Mouse (Mus musculus): ENCODE measurements around the gene Ifitm5. TPM values are rescaled to one million over a fixed set of nuclear protein-coding genes. Genes with fewer than 3 reads are reported as not detected.
A peak's percentile ranks its signal among the peaks of the same experiment; 100 is the strongest.

Ifitm5 gene
- polyA plus RNA-seq, 1 experiment from 2014 or later, result 4.0 TPM

DNA sequence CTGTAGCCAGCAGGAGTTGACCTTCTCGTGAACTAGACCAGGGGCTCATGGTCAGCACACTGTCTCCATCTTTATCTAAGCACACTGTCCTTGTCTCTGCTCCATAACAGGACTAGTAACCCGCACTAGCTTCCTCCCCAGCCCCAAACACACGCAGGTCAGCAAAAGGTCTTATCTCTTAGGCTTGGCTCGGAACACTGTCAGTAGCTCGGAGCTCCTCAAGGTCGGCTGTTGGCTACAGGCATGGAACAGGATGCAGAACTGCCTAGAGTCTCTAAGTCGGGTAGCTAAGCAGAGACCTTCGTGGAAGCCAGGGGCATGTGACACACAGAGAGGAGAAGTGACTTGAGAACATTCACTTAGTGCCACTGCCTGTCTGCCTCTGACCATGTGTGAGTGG is 1.9 kb downstream of the Ifitm5 start:
- 70% methylated on average over 8 of the region's 8 CpGs for WGBS
- Histone ChIP-seq H3K9ac (no peak overlapping the region), H3K27ac (no peak overlapping the region), H3K36me3 (peaks cover 43% of the 10 kb centered on the region), H3K4me1 (peaks cover 29% of the 10 kb centered on the region), H3K27me3 (no peaks in the 10 kb centered on the region), H3K9me3 (no peaks in the 10 kb centered on the region), H3K4me2 (no peak overlapping the region), H3K4me3 (no peak overlapping the region)
- ATAC-seq (ENCODE audit: borderline replicate concordance, extremely low read depth, low FRiP score, low TSS enrichment), result no peak

DNA sequence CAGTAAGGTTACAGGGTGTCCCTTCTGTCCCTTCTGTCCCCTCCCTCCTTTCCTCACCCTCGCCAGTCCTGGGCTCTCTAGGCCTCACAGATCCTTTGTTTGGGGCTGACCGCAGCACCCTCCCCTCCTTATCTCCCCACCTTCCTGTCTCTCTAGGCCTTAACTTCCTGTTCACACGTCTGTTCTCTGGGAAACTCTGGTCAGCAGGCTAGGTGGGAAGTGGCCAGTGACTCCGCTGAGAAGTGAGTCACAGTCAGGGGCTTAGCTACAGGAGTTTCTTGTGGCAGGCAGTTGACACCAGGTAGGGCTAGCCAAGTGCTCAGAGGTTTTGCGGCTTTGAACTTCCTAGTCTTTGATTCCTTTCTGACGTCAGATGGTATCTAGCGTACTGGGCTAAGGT is 3.1 kb downstream of the Ifitm5 start:
- WGBS, result 40% methylated on average over 7 of the region's 7 CpGs
- peaks cover 43% of the 10 kb centered on the region for H3K36me3 ChIP-seq
- H3K9me3 ChIP-seq, result no peaks in the 10 kb centered on the region
- peaks cover 35% of the 10 kb centered on the region for H3K4me1 ChIP-seq
- no peak for ATAC-seq (ENCODE audit: borderline replicate concordance, extremely low read depth, low FRiP score, low TSS enrichment)
- no peak overlapping the region for H3K4me2 ChIP-seq
- H3K4me3 ChIP-seq, result no peak overlapping the region
- no peak overlapping the region for H3K27ac ChIP-seq
- no peaks in the 10 kb centered on the region for H3K27me3 ChIP-seq
- H3K9ac ChIP-seq, result no peak overlapping the region

DNA sequence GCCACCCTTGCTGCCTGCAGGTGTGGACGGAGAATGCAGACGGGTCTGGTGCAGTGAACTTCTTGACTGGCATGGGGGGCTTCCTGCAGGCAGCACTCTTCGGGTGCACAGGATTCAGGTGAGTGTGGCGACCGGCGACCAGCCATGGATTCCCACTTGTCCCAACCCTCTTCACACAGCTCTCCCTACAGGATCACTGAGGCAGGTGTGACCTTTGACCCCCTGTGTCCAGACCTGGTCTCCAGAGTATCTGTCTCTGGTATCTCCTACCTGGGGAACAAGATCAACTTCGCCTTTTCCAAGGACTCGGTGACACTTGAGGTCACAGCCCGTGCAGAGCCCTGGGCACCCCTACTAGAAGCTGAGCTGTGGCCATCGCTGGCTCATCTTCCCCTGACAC is 3.8 kb downstream of the Ifitm5 start:
- Histone ChIP-seq H3K9ac (no peak overlapping the region), H3K9me3 (no peaks in the 10 kb centered on the region), H3K27ac (no peak overlapping the region), H3K4me3 (no peak overlapping the region), H3K4me1 (peaks cover 29% of the 10 kb centered on the region), H3K36me3 (peaks cover 43% of the 10 kb centered on the region), H3K4me2 (no peak overlapping the region), H3K27me3 (no peaks in the 10 kb centered on the region)
- ATAC-seq (ENCODE audit: borderline replicate concordance, extremely low read depth, low FRiP score, low TSS enrichment), result no peak
- 87% methylated on average over 10 of the region's 10 CpGs for WGBS

DNA sequence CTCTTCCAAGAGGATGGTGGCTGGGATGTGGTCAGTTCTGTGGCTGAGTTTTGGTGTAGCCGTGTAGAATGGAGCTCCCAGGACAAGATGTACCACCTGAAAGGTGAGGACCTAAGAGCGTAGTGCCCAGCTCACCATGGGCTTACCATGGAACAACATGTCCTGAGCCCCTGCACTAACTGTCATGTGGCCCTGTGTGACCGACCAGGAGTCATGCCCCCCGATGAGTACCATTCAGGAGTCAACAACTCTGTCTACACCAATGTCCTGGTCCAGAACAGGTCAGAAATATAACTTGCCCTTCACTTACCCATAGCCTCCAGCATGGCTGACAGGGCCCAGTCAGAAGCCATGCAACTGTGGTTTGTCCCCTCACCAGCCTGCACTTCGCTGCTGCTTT is 4.8 kb downstream of the Ifitm5 start:
- no peak overlapping the region for H3K4me3 ChIP-seq
- H3K4me1 ChIP-seq, result peaks cover 23% of the 10 kb centered on the region
- H3K4me2 ChIP-seq, result no peak overlapping the region
- ATAC-seq (ENCODE audit: borderline replicate concordance, extremely low read depth, low FRiP score, low TSS enrichment), result no peak
- H3K9ac ChIP-seq, result no peak overlapping the region
- WGBS, result 94% methylated on average over 5 of the region's 5 CpGs
- H3K9me3 ChIP-seq, result no peaks in the 10 kb centered on the region
- peaks cover 42% of the 10 kb centered on the region for H3K36me3 ChIP-seq
- H3K27me3 ChIP-seq, result no peaks in the 10 kb centered on the region
- H3K27ac ChIP-seq, result no peak overlapping the region

DNA sequence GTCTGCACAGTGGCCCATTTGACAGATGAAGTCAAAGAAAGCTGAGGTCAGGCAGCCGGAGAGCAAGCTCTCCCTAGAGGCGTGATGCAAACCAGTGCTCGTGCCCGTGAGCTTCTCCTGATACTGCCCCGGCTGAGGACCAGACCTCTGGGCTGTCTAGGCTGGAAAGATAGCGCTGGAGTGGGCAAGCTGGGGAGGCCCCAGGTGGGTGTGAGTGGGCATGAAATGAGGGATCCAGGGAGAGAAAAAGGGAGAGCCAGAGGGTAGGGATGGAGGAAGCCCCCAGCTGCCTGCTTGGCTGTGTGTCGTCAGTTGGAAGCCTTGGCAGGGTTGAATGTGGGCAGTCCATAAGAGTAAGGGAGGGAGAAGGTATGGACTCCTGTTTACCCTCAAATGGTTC is 5.9 kb downstream of the Ifitm5 start:
- H3K9ac ChIP-seq, result no peak overlapping the region
- peaks cover 33% of the 10 kb centered on the region for H3K4me1 ChIP-seq
- no peak overlapping the region for H3K4me3 ChIP-seq
- WGBS, result 89% methylated on average over 7 of the region's 7 CpGs
- ATAC-seq (ENCODE audit: borderline replicate concordance, extremely low read depth, low FRiP score, low TSS enrichment), result no peak
- no peaks in the 10 kb centered on the region for H3K27me3 ChIP-seq
- no peak overlapping the region for H3K4me2 ChIP-seq
- no peak overlapping the region for H3K27ac ChIP-seq
- no peaks in the 10 kb centered on the region for H3K9me3 ChIP-seq
- peaks cover 32% of the 10 kb centered on the region for H3K36me3 ChIP-seq

DNA sequence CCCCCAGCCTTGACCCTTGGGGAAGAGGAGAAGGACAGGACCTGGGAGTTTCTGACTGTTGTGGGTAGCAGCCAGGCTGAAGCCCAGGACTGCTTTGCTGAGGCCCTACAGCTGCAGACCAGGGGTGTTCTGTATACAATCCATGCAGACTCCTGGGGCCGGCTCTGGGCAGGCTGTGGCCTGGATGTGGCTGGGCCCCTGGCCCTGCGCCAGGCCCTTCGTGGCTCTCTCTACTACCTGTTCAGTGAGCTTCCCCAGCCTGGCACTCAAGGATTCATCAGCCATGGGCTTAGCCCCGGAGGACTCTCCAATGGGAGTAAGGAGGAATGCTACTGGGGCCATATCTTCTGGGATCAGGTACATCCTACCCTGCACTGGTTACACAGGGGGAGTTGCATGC is 6.7 kb downstream of the Ifitm5 start:
- peaks cover 23% of the 10 kb centered on the region for H3K36me3 ChIP-seq
- no peak overlapping the region for H3K4me2 ChIP-seq
- H3K9me3 ChIP-seq, result no peaks in the 10 kb centered on the region
- H3K9ac ChIP-seq, result no peak overlapping the region; the same call in 1 of the 2 replicates
- ATAC-seq (ENCODE audit: borderline replicate concordance, extremely low read depth, low FRiP score, low TSS enrichment), result no peak
- H3K27me3 ChIP-seq, result no peaks in the 10 kb centered on the region
- no peak overlapping the region for H3K4me3 ChIP-seq
- H3K4me1 ChIP-seq, result peaks cover 35% of the 10 kb centered on the region
- 54% methylated on average over 4 of the region's 4 CpGs for WGBS
- H3K27ac ChIP-seq, result peak overlapping the region; percentile 96; the same call in 1 of the 2 replicates

DNA sequence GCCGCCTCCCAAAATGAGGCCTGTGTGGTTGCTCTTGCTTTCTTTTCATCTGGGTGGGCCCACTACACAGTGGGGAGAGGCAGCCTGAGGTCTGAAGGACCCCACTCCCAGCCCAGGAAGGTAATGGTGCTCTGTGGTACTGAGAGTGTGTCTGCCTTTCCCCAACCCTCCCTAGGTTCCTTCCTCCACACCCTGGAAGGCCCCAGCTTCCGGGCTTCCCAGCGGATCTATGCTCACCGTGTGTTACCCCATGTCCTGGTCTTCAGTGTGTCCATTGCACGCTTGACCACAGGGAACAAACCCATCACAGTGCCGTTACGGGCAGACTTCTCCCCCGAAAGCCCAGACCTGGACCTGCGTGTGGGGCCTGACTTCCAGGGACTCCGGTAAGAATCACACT is 7.3 kb downstream of the Ifitm5 start:
- H3K27ac ChIP-seq, result peak overlapping the region; percentile 96
- peaks cover 35% of the 10 kb centered on the region for H3K4me1 ChIP-seq
- ATAC-seq (ENCODE audit: borderline replicate concordance, extremely low read depth, low FRiP score, low TSS enrichment), result no peak
- H3K9ac ChIP-seq, result 0 out of 2 replicates have a peak overlapping the region, but pooled peaks have one; percentile 64
- 0 out of 2 replicates have a peak overlapping the region, but pooled peaks have one; percentile 62 for H3K4me3 ChIP-seq
- H3K9me3 ChIP-seq, result no peaks in the 10 kb centered on the region
- no peaks in the 10 kb centered on the region for H3K27me3 ChIP-seq
- H3K4me2 ChIP-seq, result peak overlapping the region; percentile 62; the same call in 1 of the 2 replicates
- H3K36me3 ChIP-seq, result peaks cover 19% of the 10 kb centered on the region
- 80% methylated on average over 10 of the region's 10 CpGs for WGBS

DNA sequence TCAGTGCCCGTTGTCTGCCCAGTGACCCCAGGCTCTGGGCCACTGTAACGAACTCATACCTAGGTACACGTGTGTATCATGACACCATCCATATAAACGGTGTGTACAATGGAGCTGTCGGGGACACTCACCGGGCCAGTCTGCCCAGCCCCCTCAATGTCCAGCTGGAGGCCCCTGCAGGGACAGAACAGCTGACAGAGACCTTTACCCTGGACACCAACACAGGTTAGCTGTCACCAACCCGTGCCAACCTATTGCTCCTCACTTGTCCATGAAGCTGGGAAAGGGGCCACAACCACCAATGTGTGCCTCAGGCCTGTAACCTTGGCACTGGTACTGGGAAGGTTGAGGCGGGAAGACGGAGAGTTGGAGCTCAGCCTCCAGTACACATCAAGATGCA is 7.8 kb downstream of the Ifitm5 start:
- ATAC-seq (ENCODE audit: borderline replicate concordance, extremely low read depth, low FRiP score, low TSS enrichment), result peak; percentile 5; the same call in 1 of the 2 replicates
- peak overlapping the region; percentile 64 for H3K9ac ChIP-seq
- H3K36me3 ChIP-seq, result peaks cover 14% of the 10 kb centered on the region
- peaks cover 35% of the 10 kb centered on the region for H3K4me1 ChIP-seq
- no peaks in the 10 kb centered on the region for H3K9me3 ChIP-seq
- H3K4me3 ChIP-seq, result peak overlapping the region; percentile 62
- H3K27ac ChIP-seq, result peak overlapping the region; percentile 96
- H3K4me2 ChIP-seq, result peak overlapping the region; percentile 62
- H3K27me3 ChIP-seq, result no peaks in the 10 kb centered on the region
- WGBS, result 30% methylated on average over 9 of the region's 9 CpGs

DNA sequence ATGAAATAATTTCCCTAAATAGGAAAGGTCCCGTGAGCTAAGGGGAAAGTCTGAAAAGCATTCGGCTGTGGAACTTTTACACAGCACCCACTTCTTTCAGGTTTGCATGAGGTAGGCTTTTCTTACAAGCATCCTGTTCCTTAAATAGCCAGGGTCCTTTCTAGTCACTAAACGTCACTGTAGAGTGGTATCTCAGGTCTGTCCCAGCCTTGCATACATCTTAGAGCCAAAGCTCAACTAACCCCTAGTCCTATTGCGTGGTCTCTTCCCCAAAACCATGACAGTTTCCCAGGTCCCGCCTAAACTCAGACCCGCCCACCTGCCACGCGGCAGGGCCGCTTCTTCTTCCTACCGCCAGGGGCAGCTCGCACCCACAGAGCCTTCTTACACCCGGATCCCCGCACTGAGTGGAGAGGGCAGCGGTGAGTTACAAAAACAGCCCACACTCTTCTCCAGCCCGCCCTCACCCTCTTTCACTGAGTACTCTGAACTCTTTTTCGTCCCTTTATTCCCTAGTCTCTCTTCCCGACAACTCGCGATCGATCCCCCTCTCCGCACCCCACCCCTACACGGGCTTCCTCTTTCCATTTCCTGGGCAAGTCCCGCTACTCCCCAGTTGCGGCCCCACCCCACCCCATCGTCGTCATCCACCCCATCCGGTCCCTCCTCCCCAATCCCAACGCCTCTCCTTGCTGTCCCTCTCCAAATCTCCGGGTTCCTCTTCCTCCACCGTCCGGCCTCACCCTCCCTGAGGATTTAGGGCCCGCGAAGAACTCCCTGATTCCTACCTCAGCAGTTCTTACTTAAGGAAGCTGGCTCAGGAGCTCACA is 8.7 kb downstream of the Ifitm5 start, which contains the start of gene Pgghg:
Pgghg (plus strand) TSS at position 170 of the 830 bp plus-strand sequence.
- H3K36me3 ChIP-seq, result peaks cover 7% of the 10 kb centered on the region; the same call in 1 of the 2 replicates
- no peaks in the 10 kb centered on the region for H3K9me3 ChIP-seq
- 2% methylated on average over 33 of the region's 33 CpGs for WGBS
- peak within 1 kb of the TSS; percentile 64 for H3K9ac ChIP-seq
- H3K4me3 ChIP-seq, result peak within 1 kb of the TSS; percentile 62
- H3K4me2 ChIP-seq, result peak within 1 kb of the TSS; percentile 62
- H3K4me1 ChIP-seq, result peaks cover 35% of the 10 kb centered on the region
- peak; percentile 92 for ATAC-seq (ENCODE audit: borderline replicate concordance, extremely low read depth, low FRiP score, low TSS enrichment)
- peak within 1 kb of the TSS; percentile 96 for H3K27ac ChIP-seq
- H3K27me3 ChIP-seq, result no peaks in the 10 kb centered on the region

DNA sequence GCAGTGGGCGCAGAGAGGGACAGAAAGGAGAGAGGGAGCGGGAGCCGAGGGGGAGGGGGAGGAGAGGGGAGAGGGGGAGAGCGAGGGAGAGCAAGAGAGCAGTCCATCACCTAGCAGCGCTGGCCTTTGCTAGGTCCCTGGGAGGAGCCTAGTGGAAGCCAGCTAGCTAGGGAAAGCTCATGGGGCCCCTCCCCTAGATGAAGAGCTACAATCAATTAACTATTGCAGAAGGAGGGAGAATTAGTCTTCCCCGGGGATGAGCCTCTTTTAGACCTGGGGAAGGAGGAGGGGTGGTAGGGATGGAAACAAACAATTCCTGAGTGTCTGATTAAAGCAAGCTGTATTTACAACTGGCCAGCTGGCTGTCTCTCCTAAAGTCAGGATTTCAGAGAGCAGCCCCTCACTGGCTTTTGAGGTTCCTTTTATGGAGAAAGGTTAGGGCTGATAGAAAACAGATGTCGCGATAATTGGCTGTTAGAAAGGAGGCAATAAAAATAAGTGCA is 10.4 kb downstream of the Ifitm5 start:
- Histone ChIP-seq H3K9ac (no peak overlapping the region), H3K4me2 (peak overlapping the region; percentile 38), H3K36me3 (no peaks in the 10 kb centered on the region), H3K9me3 (no peaks in the 10 kb centered on the region), H3K4me1 (peaks cover 35% of the 10 kb centered on the region), H3K27me3 (0 out of 2 replicates have a peak, but pooled peaks cover 5% of the 10 kb centered on the region), H3K4me3 (no peak overlapping the region), H3K27ac (peak overlapping the region; percentile 53)
- 11% methylated on average over 8 of the region's 8 CpGs for WGBS
- peak; percentile 25; the same call in 1 of the 2 replicates for ATAC-seq (ENCODE audit: borderline replicate concordance, extremely low read depth, low FRiP score, low TSS enrichment)

DNA sequence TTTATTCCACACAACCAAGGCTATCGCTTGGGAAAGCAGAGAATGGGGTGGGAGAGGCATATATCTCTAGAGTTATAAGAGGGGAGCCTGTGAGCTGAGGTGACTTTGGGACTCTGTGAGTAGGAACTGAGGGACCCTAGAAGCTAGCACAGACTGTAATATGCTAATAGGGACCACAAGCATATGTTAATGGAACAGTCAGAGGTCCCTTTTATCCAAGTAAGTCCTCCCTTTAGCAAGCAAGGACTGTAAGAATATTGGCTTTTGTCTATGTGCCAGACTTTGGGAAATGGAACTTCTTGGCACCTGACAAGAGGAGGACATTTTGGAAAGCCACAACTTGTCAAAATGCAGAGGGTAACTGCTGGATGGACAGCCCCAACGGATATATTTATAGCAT is 11.2 kb downstream of the Ifitm5 start:
- H3K4me1 ChIP-seq, result peaks cover 35% of the 10 kb centered on the region
- WGBS, result 25% methylated on average over 2 of the region's 2 CpGs
- 0 out of 2 replicates have a peak, but pooled peaks cover 5% of the 10 kb centered on the region for H3K27me3 ChIP-seq
- ATAC-seq (ENCODE audit: borderline replicate concordance, extremely low read depth, low FRiP score, low TSS enrichment), result no peak
- H3K9me3 ChIP-seq, result no peaks in the 10 kb centered on the region
- peak overlapping the region; percentile 53 for H3K27ac ChIP-seq
- no peak overlapping the region for H3K4me2 ChIP-seq
- H3K36me3 ChIP-seq, result no peaks in the 10 kb centered on the region
- no peak overlapping the region for H3K9ac ChIP-seq
- no peak overlapping the region for H3K4me3 ChIP-seq

DNA sequence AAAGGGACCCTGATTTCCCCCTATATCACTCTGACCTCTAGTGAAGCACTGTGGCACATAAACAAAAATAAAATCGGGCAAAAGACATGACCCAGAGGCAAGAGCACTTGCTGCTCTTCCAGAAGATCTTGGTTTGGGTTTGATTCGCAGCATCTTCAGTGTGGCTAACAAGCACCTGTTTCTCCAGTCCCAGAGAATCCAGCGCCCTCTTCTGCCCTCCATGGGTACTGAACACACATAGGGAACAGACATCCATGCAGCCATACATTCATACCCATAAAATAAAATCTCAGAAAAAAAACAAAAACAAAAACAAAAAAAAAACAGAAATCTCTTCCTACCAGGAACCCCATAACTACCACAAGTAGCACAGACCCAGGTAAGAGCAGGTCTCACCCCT is 11.7 kb downstream of the Ifitm5 start:
- 0 out of 2 replicates have a peak, but pooled peaks cover 5% of the 10 kb centered on the region for H3K27me3 ChIP-seq
- 40% methylated on average over 3 of the region's 3 CpGs for WGBS
- no peak for ATAC-seq (ENCODE audit: borderline replicate concordance, extremely low read depth, low FRiP score, low TSS enrichment)
- no peak overlapping the region for H3K27ac ChIP-seq
- H3K4me3 ChIP-seq, result no peak overlapping the region
- H3K9me3 ChIP-seq, result no peaks in the 10 kb centered on the region
- no peak overlapping the region for H3K4me2 ChIP-seq
- no peaks in the 10 kb centered on the region for H3K36me3 ChIP-seq
- peaks cover 32% of the 10 kb centered on the region for H3K4me1 ChIP-seq
- H3K9ac ChIP-seq, result no peak overlapping the region

All from lung, embryonic 15.5 days (tissue).